Mouse (Mus musculus) heart, postnatal 4 days (tissue): ENCODE measurements around the gene Nfasc. TPM values are rescaled to one million over a fixed set of nuclear protein-coding genes. Genes with fewer than 3 reads are reported as not detected.

Experiments
- DNase-seq: peaks from one replicate; pipeline ENCODE4 v3.0.0; 2021
- total RNA-seq, 2 experiments: library from RNA; stranded (reverse); gene quantifications; 2 replicates each; pipeline ENCODE4 v1.2.3; 2021

Nfasc gene
- total RNA-seq, 2 experiments from 2014 or later: 1.0 to 1.1 TPM

DNA sequence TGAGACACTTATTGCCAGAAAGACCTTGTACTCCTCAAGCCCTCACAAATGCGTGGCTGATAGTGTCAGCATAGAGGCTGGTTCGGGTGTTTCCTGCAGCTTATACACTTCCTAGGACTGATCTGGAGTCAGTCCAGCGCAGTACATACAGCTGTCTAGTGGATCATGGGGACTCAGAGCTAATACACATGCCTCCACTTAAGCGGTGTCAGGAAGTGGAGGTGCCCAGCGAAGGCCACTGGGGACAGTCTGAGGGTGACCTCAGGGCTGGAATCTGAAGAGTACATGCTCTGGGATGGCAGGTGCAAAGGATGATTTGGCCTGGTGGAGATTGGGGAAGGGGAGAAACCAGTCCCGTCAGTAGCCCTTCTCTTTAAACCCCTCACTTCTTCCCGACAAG lies 200.9 kb downstream of the Nfasc start:
- DNase-seq: no peak

DNA sequence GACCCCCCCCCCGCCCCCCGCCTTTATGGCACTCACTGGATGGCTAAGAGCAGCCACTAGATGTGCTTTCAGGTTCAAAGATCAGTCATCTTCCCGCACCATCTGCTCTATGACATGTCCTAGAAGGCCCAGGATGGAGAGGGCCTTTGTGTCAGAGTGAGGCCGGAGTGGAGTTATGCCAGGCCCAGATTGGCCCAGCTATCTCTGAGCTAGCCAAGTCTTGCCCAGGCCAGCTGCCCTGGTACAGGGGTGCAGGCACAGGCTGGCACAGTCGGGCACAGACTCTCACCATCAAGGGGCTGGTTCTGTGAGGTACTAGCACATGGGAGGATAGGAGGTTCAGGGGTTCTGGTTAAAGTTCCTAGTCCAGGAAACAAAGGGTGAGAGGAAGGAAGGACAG lies 203.9 kb downstream of the Nfasc start:
- DNase-seq: no peak

DNA sequence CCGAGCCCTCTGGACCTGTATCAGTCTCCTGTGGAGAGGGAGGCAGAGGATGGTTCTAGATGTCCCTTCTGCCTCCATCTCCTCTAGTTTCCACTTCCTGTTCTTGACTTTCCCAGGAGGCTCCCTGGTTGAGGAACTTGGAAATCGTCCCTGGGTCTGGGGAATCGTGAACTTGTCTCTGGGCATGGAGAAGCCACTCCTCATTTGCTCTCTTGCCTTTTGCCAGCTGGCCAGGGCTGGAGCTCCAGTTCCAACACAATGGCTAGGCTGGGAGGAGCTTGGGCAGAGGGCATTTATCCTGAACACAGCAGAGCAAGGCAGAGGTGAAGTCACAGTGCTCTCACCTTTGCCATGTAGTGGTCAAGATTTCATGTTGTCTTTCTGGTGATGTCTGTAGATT lies 205.2 kb downstream of the Nfasc start:
- DNase-seq: no peak

DNA sequence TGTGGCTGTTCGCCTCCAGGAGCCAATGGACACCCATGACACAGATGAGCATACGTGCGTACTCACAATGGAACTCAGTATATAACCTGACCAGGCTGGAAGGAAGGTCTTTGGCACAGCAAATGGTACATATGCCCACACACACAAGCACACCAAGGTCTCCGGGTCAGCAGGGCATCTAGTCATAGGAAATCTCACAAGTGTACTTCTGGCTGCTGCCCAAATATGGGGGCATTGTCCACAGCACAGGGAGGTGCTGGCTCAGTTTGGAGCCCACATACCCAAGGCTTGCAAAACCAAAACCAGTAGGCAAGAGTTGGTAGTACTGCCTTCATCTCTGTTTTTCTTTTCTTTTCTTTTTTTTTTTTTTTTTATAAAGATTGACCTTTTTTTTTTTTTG lies 206.1 kb downstream of the Nfasc start:
- DNase-seq: no peak

DNA sequence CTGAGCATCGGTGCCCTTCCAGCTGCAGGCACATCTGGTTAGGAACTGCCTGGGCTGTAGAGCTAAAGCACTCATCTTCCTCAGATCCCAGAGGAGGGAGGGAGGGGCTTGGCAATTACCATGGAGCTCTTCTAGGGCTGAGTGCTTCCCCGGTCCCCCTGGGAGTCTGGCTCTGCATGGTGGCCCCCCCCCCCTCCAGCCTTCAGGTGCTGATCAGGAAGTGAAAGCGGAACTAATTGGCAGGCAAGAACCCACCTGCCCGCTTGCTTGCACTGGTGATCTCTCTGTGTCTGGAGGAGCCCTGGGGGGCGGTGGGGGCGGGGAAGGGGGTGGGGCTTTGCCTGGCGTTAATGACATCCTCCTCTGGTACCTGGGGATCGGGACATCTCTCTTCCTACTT lies 207.8 kb downstream of the Nfasc start:
- no peak for DNase-seq

DNA sequence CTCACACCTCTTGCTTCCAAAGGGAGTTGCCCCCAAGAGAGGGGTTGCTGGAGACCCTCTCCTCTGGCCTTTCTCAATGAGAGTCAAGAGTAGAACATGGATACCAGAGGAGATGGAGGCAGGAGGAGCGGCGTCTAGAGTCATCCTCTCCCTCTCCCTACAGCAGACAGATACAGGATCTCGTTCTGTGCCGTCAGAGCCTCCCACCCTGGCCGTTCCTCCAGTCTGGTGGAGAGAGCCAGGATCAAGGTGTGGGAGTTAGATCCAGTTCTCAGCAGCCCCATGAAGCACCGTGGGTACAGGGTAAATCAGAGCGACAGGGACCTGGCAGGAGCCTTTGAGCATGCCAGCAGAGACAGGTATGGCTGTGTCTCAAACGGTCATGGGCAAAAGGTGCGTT lies 209.1 kb downstream of the Nfasc start:
- no peak for DNase-seq

DNA sequence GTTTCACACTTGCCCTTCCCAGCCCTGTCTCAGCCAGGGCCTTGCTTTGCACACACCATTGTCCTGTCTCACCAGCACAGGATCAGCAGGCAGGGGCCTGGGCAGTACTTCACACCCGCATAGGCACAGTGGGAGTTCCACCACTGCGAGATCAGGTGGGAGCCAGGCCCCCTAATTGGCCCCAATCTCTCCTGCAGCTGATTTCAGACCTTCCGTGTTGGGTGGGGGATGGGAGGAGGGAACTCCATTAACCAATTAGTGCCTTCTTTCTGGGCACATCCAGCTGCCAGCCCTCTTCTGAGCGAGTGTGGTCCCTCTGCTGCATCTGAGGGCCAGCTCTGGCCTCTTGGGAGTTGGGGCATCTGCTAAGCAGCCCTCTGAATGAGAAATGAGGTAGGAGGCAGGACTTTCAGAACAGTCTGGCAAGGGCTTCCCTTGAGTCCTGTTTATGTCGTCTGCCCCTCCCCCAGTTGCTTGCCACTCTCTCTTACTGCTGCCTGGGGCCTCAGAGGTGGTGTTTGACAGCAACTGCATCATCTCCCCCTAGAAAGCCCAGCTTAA lies 210.9 kb downstream of the Nfasc start:
- no peak for DNase-seq

DNA sequence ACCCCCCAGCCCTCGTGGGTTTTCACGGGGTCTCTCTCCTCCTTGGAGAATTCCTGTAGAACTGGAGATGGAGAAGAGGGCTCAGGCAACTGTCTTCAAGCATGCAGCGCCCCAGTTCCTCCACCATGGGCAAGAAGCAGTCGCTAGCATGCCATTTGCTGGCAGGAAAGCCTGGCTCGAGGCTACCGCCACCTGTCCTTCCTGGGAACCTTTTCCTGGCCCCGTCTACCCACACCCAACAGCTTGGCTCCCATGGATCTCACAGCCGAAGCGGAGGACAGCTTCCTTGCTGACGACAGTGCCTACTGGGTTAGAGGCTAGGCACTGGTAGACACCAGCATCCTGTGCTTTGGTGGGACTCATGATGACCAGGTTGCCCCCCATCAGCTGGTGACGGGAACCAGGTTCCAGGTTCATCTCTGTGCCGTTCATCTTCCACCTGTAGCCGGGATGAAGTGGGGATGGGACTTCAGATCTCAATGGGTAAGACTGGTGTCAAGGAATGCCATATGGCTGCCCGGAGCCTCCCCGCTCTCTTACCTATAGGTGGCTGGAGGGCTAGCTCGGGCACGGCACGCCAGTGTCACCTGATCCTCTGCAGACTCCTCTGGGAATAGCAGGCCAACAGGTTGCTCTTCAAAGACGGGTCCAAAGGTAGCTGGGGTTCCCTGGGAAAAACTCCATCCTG lies 212.8 kb downstream of the Nfasc start:
- no peak for DNase-seq

DNA sequence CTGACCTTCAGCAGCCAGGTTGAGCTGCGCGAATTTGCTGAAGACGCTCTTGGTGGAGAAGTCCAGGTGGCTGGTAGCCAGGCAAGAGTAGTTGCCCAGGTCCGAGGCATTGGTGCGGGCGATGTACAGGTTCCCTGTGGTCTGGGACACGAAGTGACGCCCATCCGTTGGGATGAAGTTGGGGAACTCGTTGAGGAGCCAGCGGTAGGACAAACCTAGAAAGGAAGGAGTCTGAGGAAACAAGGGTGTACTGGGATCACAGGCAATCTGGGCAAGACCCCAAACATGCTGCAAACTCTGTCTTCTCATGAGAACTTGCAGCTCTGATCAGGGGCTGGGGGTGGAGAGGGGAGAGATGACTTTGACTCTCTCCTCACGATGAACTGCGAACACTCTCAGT lies 213.5 kb downstream of the Nfasc start:
- no peak for DNase-seq

DNA sequence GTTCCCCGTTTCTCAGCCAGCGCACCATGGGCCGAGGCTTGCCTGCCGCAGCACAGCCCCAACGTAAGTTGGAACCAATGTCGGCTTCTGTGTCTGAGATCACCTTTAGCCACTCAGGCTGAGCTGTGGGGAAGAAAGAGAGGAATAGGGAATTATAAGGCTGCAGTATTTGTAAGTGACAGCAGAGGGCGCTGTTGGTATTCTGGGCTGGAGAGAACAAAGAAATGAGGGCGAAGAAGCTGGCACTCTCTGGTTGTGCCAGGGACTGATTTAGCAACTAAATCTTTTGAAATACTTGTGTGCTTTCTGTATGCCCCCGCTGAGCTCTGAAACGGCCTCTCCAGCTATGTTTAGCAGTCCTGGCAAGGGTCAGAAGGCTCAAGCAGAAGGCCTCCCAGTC lies 215.8 kb downstream of the Nfasc start:
- DNase-seq: peak; percentile 81

DNA sequence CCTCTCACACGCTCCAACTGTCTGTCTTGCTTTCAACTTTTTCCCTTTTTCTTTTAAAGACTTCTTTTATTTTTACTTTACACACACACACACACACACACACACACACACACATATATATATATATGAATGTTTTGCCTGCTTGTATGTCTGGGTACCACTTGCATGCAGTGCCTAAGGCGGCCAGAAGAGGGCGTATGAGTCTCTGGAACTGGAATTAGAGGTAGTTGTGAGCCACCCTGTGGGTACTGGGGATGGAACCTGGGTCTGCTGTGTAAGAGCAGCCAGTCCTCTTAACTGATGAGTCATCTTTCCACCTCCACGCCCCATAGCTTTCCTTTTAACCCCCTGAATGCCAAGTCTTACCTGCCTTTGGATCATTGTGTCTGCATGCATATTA lies 217.7 kb downstream of the Nfasc start:
- peak; percentile 39 for DNase-seq

DNA sequence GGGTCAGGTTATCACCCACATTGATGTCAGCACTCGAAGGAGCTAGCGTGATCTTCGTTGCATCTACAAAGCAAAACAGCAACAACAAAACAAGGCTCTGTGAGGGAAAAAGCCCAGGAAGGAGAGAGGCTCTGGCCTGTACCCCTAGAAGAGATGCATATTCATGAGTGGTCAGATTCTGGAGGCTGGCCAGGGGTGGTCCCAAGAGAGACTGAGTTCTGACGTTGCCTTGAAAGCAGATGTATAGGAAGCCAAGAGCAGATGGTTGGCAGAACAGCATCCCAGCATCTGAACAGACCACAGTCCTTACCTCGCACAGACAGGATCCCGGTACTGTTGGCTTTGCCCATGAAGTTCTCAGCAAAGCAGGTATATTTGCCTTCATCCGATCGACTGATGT lies 218.5 kb downstream of the Nfasc start:
- DNase-seq: no peak

DNA sequence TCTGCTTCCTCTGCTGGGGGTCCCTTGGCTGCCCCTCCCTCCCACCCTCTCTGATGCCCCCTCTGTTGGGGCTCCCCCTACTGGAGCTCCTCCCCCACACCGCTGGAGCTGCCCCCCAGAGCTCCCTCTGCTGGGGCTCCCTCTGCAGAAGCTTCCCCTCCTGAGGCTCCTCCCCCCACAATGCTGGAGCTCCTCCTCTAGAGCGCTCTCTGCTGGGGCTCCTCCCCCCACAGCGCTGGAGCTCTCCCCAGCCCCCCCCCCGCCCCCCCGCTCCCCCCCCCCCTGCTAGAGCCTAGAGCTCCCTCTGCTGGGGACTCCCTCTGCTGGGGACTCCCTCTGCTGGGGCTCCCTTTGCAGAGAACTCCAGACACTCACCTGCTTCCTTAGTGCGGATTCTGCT lies 220.8 kb downstream of the Nfasc start:
- DNase-seq: peak; percentile 70

DNA sequence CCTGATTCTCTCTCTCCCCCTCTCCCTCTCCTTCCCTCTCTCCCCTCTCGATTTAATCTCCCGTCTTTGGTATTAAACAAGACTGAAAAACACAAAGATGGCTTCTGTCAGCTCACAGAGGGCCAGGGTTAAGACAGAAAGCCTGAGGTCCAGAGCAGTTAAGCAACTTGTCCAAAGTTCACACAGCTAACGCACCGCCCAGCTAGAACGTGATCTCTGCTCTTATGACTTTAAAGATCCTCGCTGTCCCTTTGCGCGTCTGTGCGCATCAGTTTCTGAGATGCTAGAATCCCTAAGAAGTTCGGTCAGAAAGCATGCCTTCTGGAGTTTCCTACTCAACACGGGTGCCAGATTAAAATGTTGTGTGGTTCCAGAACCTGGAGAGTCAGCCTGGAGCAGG lies 221.9 kb downstream of the Nfasc start:
- no peak for DNase-seq

DNA sequence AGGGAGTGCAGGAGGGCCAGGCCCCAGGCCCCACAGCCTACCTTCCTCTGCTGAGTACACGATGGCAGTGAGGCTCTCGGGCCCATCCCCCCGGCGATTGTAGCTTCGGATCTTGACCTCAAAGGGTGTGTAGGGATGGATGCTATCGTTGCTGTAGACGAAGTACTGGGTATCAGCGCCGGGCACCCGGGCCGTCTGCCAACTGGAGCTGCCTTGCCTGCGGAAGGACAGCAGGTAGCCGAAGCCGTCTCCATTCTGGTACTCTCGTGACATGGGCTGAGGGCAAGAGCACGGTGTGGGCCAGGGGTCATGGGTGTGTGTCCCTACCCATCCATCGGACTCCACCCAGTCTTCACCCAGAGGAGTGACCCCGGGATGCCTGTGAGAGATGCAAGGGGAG lies 223.0 kb downstream of the Nfasc start:
- peak; percentile 32 for DNase-seq

DNA sequence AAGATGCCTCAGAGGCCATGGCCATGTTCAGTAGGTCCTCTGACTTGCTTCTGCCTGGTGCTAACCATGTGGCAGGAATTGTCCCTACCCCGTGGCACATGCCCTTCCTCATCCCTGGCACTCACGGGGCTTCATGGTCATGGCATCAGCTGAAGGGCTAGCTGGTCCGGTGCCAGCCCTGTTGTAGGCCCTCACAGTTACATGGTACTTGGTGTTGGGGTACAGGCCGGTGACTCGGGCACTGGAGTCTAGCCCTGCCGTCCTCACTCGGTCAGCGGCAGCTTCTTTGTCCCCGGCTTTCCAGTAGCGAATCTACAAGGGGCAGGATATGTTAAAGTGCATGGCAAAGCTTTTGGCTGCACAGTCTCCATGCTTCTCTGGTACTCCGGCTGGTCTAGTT lies 224.8 kb downstream of the Nfasc start:
- no peak for DNase-seq

DNA sequence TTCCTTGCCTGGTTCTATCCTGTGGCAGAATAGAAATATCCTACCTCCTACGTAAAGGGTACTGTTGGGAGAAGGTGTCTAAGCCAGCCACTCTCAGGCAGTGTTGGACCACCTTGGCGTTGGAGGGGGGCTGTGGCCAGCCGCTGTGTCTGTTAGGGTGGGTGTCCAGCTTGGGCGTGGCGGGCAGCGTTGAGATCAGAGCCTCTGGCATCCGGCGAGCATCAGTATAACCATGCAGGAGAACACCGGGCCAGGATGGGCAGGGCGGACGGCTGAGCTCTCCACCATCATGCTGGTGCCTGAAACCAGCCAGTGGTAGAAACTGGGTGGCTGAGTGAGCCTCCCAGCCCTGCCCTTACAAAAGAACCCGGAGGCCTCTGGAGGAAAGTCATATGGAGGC lies 226.3 kb downstream of the Nfasc start:
- DNase-seq: no peak

Other genes starting within 250 kb of the Nfasc start
- gene Tmem81, start 235.6 kb downstream of the Nfasc start, total RNA-seq: 1 to 10 TPM; 1.9 to 2.0 TPM
- gene Cntn2, start 198.5 kb downstream of the Nfasc start, total RNA-seq: 1 to 10 TPM; 2.1 to 3.0 TPM
- gene Lrrn2, start 138.5 kb upstream of the Nfasc start, total RNA-seq: 1 to 10 TPM; 8.0 to 8.6 TPM